Mouse (Mus musculus) lung, postnatal 0 days (tissue): ENCODE data around the gene Nat8.

Source experiments
- CTCF ChIP-seq: IDR thresholded peaks from 2 replicates; pipeline ENCODE4 v1.5.1; 2016; ENCODE audit warnings: antibody characterized with exemption, mild to moderate bottlenecking
- EP300 ChIP-seq: IDR thresholded peaks from 2 replicates; pipeline ENCODE4 v1.6.1; 2016; ENCODE audit warnings: antibody characterized with exemption, mild to moderate bottlenecking, control low read depth

- TF ChIP-seq CTCF, result no peak
- TF ChIP-seq EP300, result no peak
Observed at GRCm38 (mm10) chr6:85822286-85822685, 9.6 kb downstream of the Nat8 start.
